Mouse (Mus musculus): ENCODE results near the gene Klhdc10. TPM values are rescaled to one million over a fixed set of nuclear protein-coding genes. Genes with fewer than 3 reads are reported as not detected.
A peak's percentile ranks its signal among the peaks of the same experiment; 100 is the strongest.

Klhdc10 gene
- total and polyA plus RNA-seq, 3 experiments, result 35.0 to 40.8 TPM; not detected in 1

DNA sequence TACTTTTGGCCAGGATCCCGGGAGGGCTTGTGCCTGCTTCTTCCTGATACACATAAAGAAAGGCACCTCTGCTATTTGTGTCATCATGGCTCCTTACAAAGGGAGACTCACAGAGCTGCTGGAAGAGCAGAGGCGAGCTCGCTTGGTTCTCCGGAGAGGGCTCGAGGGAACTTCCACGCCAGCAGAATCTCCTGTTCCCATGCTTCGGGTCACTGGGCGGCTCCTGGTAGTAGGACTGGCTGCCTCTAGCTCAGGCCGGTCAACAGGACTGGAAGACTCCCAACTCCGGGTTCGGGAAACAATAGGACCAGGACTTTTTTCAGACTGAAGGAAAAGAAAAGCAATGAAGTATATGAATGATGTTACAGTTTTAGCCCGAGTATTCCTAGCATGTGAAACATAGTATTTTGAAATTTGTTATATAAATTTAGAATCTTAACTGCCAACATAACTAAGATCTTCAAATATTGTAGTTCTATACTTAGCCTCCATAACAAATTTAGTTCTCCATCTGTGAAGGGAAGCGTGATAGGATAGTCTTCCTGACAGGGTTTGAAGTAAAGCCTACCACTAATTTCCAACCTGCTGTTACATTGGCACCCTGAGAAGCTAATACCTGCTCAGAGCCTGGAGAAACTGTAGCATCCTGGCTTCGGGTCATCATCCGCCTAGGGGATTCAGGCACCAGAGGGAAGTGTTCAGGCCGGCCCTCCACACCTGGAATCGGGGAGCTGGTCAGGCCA lies 28.9 kb upstream of the Klhdc10 start:
- DNase-seq (ENCODE audit: low read depth, low spot score), result no peak
- Histone ChIP-seq H3K36me3 (ENCODE audit: control insufficient read depth in 1 of 2, insufficient read depth in 2 of 2, low read length in 2 of 2) (peaks cover 4 to 27% of the 10 kb centered on the region in 2 experiments), H3K4me1 (ENCODE audit: control insufficient read depth in 1 of 2, insufficient read depth in 2 of 2, low read length in 2 of 2) (no peaks in the 10 kb centered on the region), H3K4me3 (ENCODE audit: control insufficient read depth in 1 of 2, insufficient read depth in 1 of 2, low read depth in 2 of 2, low read length in 2 of 2) (no peak overlapping the region), H3K9me3 (replicated peaks; ENCODE audit: insufficient read depth, low read length) (no peaks in the 10 kb centered on the region), H3K9ac (ENCODE audit: control insufficient read depth, low read depth, low read length, poor library complexity, severe bottlenecking) (no peak overlapping the region), H3K27me3 (ENCODE audit: control insufficient read depth in 1 of 2, insufficient read depth in 2 of 2, low read length in 2 of 2) (no peaks in the 10 kb centered on the region), H3K79me2 (ENCODE audit: control insufficient read depth, insufficient read depth, low read length, poor library complexity) (no peaks in the 10 kb centered on the region), H3K27ac (ENCODE audit: control insufficient read depth, low read depth, low read length) (no peak overlapping the region)
- TF ChIP-seq SIN3A (IDR thresholded peaks at IDR 0.05; ENCODE audit: low read length) (no peak), POLR2AphosphoS5 (IDR thresholded peaks at IDR 0.05; ENCODE audit: borderline replicate concordance, low read depth, low read length) (no peak)

DNA sequence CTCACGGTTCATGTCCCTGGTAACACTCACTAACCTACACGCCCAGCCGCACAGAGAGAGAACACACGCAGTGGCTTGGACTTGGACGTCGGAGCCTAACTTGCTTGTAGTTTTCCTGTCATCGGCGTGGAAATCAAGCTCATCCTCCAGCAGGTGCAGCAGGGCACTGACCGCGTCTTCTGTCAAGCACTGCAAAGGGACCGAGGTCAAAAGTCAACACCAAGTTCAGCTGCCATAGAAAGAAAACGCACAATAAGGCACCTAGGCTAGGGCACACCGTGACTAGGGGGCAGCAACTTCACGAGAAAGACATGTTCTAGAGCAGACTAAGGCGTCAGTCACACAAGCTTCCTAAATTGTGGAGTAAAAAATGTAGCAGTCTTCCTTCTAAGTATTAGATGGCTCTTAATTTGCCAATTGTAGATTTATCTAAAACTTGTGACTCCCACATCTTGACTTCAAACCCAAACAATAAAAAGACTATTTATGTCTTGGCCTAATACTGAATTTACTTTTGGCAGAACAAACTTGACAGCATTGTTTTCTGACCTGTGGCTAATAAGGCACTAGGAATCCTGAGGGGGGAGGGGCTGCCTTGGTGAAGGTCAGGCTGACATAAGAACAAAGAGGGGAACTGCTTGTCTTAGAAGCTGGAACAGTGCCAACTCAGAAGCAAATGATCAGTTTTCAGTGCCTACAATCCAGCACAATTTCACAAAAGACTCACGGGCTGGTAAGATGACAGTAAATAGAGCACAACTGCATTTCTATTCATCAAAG lies 26.7 kb upstream of the Klhdc10 start:
- no peaks in the 10 kb centered on the region for H3K9me3 ChIP-seq (replicated peaks; ENCODE audit: insufficient read depth, low read length)
- peak; percentile 30 for DNase-seq (ENCODE audit: low read depth, low spot score)
- H3K9ac ChIP-seq (ENCODE audit: control insufficient read depth, low read depth, low read length, poor library complexity, severe bottlenecking), result no peak overlapping the region
- H3K27ac ChIP-seq (ENCODE audit: control insufficient read depth, low read depth, low read length), result no peak overlapping the region
- H3K4me3 ChIP-seq (ENCODE audit: control insufficient read depth in 1 of 2, insufficient read depth in 1 of 2, low read depth in 2 of 2, low read length in 2 of 2), result no peak overlapping the region
- H3K79me2 ChIP-seq (ENCODE audit: control insufficient read depth, insufficient read depth, low read length, poor library complexity), result no peaks in the 10 kb centered on the region
- no peaks in the 10 kb centered on the region for H3K27me3 ChIP-seq (ENCODE audit: control insufficient read depth in 1 of 2, insufficient read depth in 2 of 2, low read length in 2 of 2)
- H3K4me1 ChIP-seq (ENCODE audit: control insufficient read depth in 1 of 2, insufficient read depth in 2 of 2, low read length in 2 of 2), result no peaks in the 10 kb centered on the region
- no peak for TF ChIP-seq CHD2 (IDR thresholded peaks at IDR 0.05; ENCODE audit: low read length)
- no peak for TF ChIP-seq MYB (IDR thresholded peaks at IDR 0.05; ENCODE audit: low read depth, low read length)
- TF ChIP-seq MEF2A (IDR thresholded peaks at IDR 0.05; ENCODE audit: extremely low read depth, insufficient replicate concordance, low read depth, low read length, poor library complexity, severe bottlenecking), result no peak
- no peak for TF ChIP-seq ZC3H11A (IDR thresholded peaks at IDR 0.05; ENCODE audit: low read depth, low read length)
- TF ChIP-seq ZNF384 (IDR thresholded peaks at IDR 0.05; ENCODE audit: low read depth, low read length), result no peak
- no peak for TF ChIP-seq POLR2AphosphoS5 (IDR thresholded peaks at IDR 0.05; ENCODE audit: borderline replicate concordance, low read depth, low read length)
- TF ChIP-seq SMC3 (IDR thresholded peaks at IDR 0.05; ENCODE audit: low read depth, low read length), result no peak
- no peak for TF ChIP-seq ETS1 (IDR thresholded peaks at IDR 0.05; ENCODE audit: low read depth, low read length)
- no peak for TF ChIP-seq GABPA (IDR thresholded peaks at IDR 0.05; ENCODE audit: low read depth, low read length)
- no peak for TF ChIP-seq JUND (IDR thresholded peaks at IDR 0.05; ENCODE audit: low read depth, low read length)
- TF ChIP-seq MXI1 (IDR thresholded peaks at IDR 0.05; ENCODE audit: low read depth, low read length), result no peak
- H3K36me3 ChIP-seq (ENCODE audit: control insufficient read depth in 1 of 2, insufficient read depth in 2 of 2, low read length in 2 of 2), result peaks cover 4 to 17% of the 10 kb centered on the region in 2 experiments
